ENCODE assay signal across 8 mouse cellular contexts in the genomic region with DNA sequence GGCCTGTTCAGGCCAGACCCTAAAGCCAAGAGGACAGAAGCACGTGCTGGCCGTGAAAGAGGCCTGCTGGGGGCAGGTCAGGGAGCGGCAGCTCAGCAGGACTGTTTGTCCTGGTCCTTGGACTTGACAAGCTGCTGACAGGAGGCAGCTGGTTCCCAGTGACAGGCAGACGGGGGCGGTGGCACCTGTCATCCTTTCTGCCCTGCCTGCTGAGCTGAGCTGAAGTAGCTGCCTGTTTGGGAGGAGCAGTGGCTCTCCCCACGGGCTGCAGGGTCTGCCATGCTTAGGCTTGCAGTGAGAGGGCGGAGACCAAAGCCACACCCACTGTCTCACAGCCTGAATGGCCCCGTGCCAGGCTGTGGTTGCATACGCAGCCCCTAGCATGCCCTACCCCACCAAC. TPM values are rescaled to one million over a fixed set of nuclear protein-coding genes. Genes with fewer than 3 reads are reported as not detected.
DNase-seq lines count a peak whose midpoint lies in the region; ATAC-seq and TF ChIP-seq lines count a peak whose summit lies in the region.

No protein-coding gene starts in this region.

- H3K4me3 ChIP-seq in kidney, embryonic 16.5 days (ENCODE audit: low read length) = no peak overlapping the region
- no peak overlapping the region for H3K4me3 ChIP-seq in hindbrain, embryonic 16.5 days (ENCODE audit: low read length)
- H3K4me3 ChIP-seq in liver, embryonic 11.5 days (ENCODE audit: low read depth, low read length) = no peak overlapping the region
- no peak overlapping the region for H3K4me3 ChIP-seq in myocyte

- H3K9ac ChIP-seq in kidney, embryonic 16.5 days (replicated peaks; ENCODE audit: low read length) = no peak overlapping the region
- H3K9ac ChIP-seq in hindbrain, embryonic 16.5 days (ENCODE audit: low read depth, low read length) = peak overlapping the region; percentile 17; the same call in 1 of the 2 replicates
- no peak overlapping the region for H3K9ac ChIP-seq in liver, embryonic 11.5 days (ENCODE audit: low read depth, low read length)

- H3K36me3 ChIP-seq in kidney, embryonic 16.5 days (ENCODE audit: insufficient read depth, low read length) = no peaks in the 10 kb centered on the region
- no peaks in the 10 kb centered on the region for H3K36me3 ChIP-seq in hindbrain, embryonic 16.5 days (ENCODE audit: control insufficient read depth, insufficient read depth, low read length)
- H3K36me3 ChIP-seq in liver, embryonic 11.5 days (ENCODE audit: control insufficient read depth, insufficient read depth, low read length) = no peaks in the 10 kb centered on the region
- H3K36me3 ChIP-seq in myocyte (ENCODE audit: control insufficient read depth, insufficient read depth) = no peaks in the 10 kb centered on the region

- H3K27ac ChIP-seq in kidney, embryonic 16.5 days (ENCODE audit: low read length) = no peak overlapping the region
- no peak overlapping the region for H3K27ac ChIP-seq in hindbrain, embryonic 16.5 days (ENCODE audit: low read depth, low read length)
- no peak overlapping the region for H3K27ac ChIP-seq in liver, embryonic 11.5 days (ENCODE audit: low read depth, low read length)

- no peak overlapping the region for H3ac ChIP-seq in myocyte (ENCODE audit: control insufficient read depth, insufficient read length)

- 0 out of 2 replicates have a peak, but pooled peaks cover 2% of the 10 kb centered on the region for H3K27me3 ChIP-seq in kidney, embryonic 16.5 days (ENCODE audit: insufficient read depth, low read length)
- H3K27me3 ChIP-seq in hindbrain, embryonic 16.5 days (replicated peaks; ENCODE audit: control insufficient read depth, insufficient read depth, low read length) = peaks cover 5% of the 10 kb centered on the region; the same call in 1 of the 2 replicates
- H3K27me3 ChIP-seq in liver, embryonic 11.5 days (replicated peaks; ENCODE audit: control insufficient read depth, insufficient read depth, low read length) = no peaks in the 10 kb centered on the region
- no peaks in the 10 kb centered on the region for H3K27me3 ChIP-seq in myocyte (ENCODE audit: control insufficient read depth, insufficient read depth, insufficient read length)

- peak; percentile 46 for TF ChIP-seq POLR2A in myocyte (IDR thresholded peaks at IDR 0.05; ENCODE audit: insufficient read length, low read depth)

- DNase-seq in kidney, adult 8-10 months = no peak
- peak; percentile 50 for DNase-seq in embryo, embryonic 11 days
- DNase-seq in gastrocnemius, postnatal 25 days = peak; percentile 86
- DNase-seq in liver, embryonic 11.5 days (ENCODE audit: low spot score) = no peak

- no peaks in the 10 kb centered on the region for H3K79me2 ChIP-seq in myocyte (ENCODE audit: control insufficient read depth, insufficient read depth)

- H3K9me3 ChIP-seq in kidney, embryonic 16.5 days (ENCODE audit: low read length) = no peaks in the 10 kb centered on the region
- H3K9me3 ChIP-seq in hindbrain, embryonic 16.5 days (ENCODE audit: control insufficient read depth, low read length) = no peaks in the 10 kb centered on the region
- H3K9me3 ChIP-seq in liver, embryonic 11.5 days (ENCODE audit: control insufficient read depth, low read length) = no peaks in the 10 kb centered on the region

- H3K4me1 ChIP-seq in kidney, embryonic 16.5 days (ENCODE audit: insufficient read depth, low read length) = peaks cover 27% of the 10 kb centered on the region
- peaks cover 11% of the 10 kb centered on the region for H3K4me1 ChIP-seq in hindbrain, embryonic 16.5 days (ENCODE audit: control insufficient read depth, insufficient read depth, low read depth, low read length)
- H3K4me1 ChIP-seq in liver, embryonic 11.5 days (replicated peaks; ENCODE audit: control insufficient read depth, insufficient read depth, low read length) = peaks cover 3% of the 10 kb centered on the region

- ATAC-seq in kidney, embryonic 16.5 days (ENCODE audit: low FRiP score, low TSS enrichment) = peak; percentile 79
- peak; percentile 81 for ATAC-seq in hindbrain, embryonic 16.5 days
- 0 out of 2 replicates have a peak, but pooled peaks have one; percentile 29 for ATAC-seq in liver, embryonic 11.5 days (replicated peaks; ENCODE audit: low FRiP score)
- no peak for ATAC-seq in inflammation-experienced regulatory T-cells, adult 6 months

- no peak overlapping the region for H3K4me2 ChIP-seq in kidney, embryonic 16.5 days (replicated peaks; ENCODE audit: low read depth, low read length)
- H3K4me2 ChIP-seq in hindbrain, embryonic 16.5 days (ENCODE audit: low read length) = no peak overlapping the region
- no peak overlapping the region for H3K4me2 ChIP-seq in liver, embryonic 11.5 days
- peak overlapping the region; percentile 30 for H3K4me2 ChIP-seq in myocyte (ENCODE audit: low read depth)

- WGBS in kidney, embryonic 16.5 days = 4% methylated on average over 9 of the region's 9 CpGs
- 3% methylated on average over 9 of the region's 9 CpGs for WGBS in hindbrain, embryonic 16.5 days
- 7% methylated on average over 9 of the region's 9 CpGs for WGBS in liver, embryonic 11.5 days

TF ChIP-seq in myocyte, 11 proteins besides CTCF, POLR2A, EP300 and RAD21:
- TF ChIP-seq MYOD1 (IDR thresholded peaks at IDR 0.05; ENCODE audit: control insufficient read depth in 1 of 3, insufficient read length in 2 of 3, low read depth in 2 of 3) (peak; percentile 96 to 100 (median 100)), MYOG (IDR thresholded peaks at IDR 0.05; ENCODE audit: control insufficient read depth in 1 of 3, insufficient read depth in 1 of 3, insufficient read length in 2 of 3, low read depth in 2 of 3) (peak; percentile 92 to 97 (median 97)), REST (IDR thresholded peaks at IDR 0.05; ENCODE audit: insufficient read depth, insufficient read length) (no peak), USF1 (IDR thresholded peaks at IDR 0.05; ENCODE audit: low read depth) (peak; percentile 37), E2F4 (IDR thresholded peaks at IDR 0.05; ENCODE audit: insufficient read depth) (no peak), TCF12 (IDR thresholded peaks at IDR 0.05; ENCODE audit: insufficient read depth, poor library complexity, severe bottlenecking) (peak; percentile 91), CEBPB (IDR thresholded peaks at IDR 0.05; ENCODE audit: insufficient read depth, poor library complexity, severe bottlenecking) (no peak), TCF3 (IDR thresholded peaks at IDR 0.05; ENCODE audit: insufficient read length, low read depth) (peak; percentile 99), POLR2AphosphoS2 (IDR thresholded peaks at IDR 0.05; ENCODE audit: insufficient read length, low read depth) (no peak), SRF (IDR thresholded peaks at IDR 0.05; ENCODE audit: control insufficient read depth, insufficient read length, low read depth) (no peak), MAX (IDR thresholded peaks at IDR 0.05; ENCODE audit: low read depth) (peak; percentile 35)

RNA-seq across cellular contexts. Expression of a gene that starts 50.4 kb away (rescaled TPM):
- polyA plus RNA-seq in kidney, embryonic 16.5 days (2015; fragmentation: Nextera tagmentation; extraction: Ambion mirVana) = 0.64 and 0.72 TPM in 2 replicates
- total RNA-seq in gastrocnemius, postnatal 25 days (2021) = not detected
- 0.19 and 0.29 TPM in 2 replicates for polyA plus RNA-seq in hindbrain, embryonic 16.5 days (2015; fragmentation: Nextera tagmentation; extraction: Ambion mirVana)
- not detected in 2 replicates for polyA plus RNA-seq in liver, embryonic 11.5 days (2014; fragmentation: Nextera tagmentation; extraction: Ambion mirVana)
- polyA plus RNA-seq in myocyte (2012; fragmentation: generic; extraction: Trizol) = 1.2 TPM
- 1 to 10 TPM in 2 of 3 experiments, under 1 TPM in 1; 0.64 to 2.5 (median 1.7) TPM for polyA plus RNA-seq in inflammation-experienced regulatory T-cells, adult 6 months (2017; shearing (Covaris generic))

RNA-seq across cellular contexts. Expression of a gene that starts 57.3 kb away (rescaled TPM):
- polyA plus RNA-seq in kidney, embryonic 16.5 days (2015; fragmentation: Nextera tagmentation; extraction: Ambion mirVana) = 369 and 396 TPM in 2 replicates
- total RNA-seq in gastrocnemius, postnatal 25 days (2021) = 100 to 1,000 TPM; 187 to 194 TPM
- 496 and 558 TPM in 2 replicates for polyA plus RNA-seq in hindbrain, embryonic 16.5 days (2015; fragmentation: Nextera tagmentation; extraction: Ambion mirVana)
- 320 and 354 TPM in 2 replicates for polyA plus RNA-seq in liver, embryonic 11.5 days (2014; fragmentation: Nextera tagmentation; extraction: Ambion mirVana)
- 507 TPM for polyA plus RNA-seq in myocyte (2012; fragmentation: generic; extraction: Trizol)
- 100 to 1,000 TPM; 205 to 272 (median 248) TPM for polyA plus RNA-seq in inflammation-experienced regulatory T-cells, adult 6 months (2017; shearing (Covaris generic))

Comparison
In these comparisons a context has a peak if more than half of its experiments do, and no peak if none do; other contexts are left out.
1. DNase-seq: peak in embryo, embryonic 11 days (single experiment) and gastrocnemius, postnatal 25 days (single experiment); none in kidney, adult 8-10 months (0 of 2) and liver, embryonic 11.5 days (single experiment).